Mouse (Mus musculus) limb, embryonic 12.5 days (tissue): ENCODE results near the gene Umad1. TPM values are rescaled to one million over a fixed set of nuclear protein-coding genes. Genes with fewer than 3 reads are reported as not detected.
A peak's percentile ranks its signal among the peaks of the same experiment; 100 is the strongest.

Source experiments
- ATAC-seq: fragments of 200-750 bp; cut with Nextera tagmentation; 2 replicates; pipeline ENCODE4 v1.8.0; 2017; ENCODE audit warnings: low read depth, moderate TSS enrichment; ENCODE audit not compliant: insufficient number of reproducible peaks, insufficient read depth, low FRiP score, low TSS enrichment
- H3K27ac ChIP-seq: fragments of 300-500 bp; sonication (generic); 2 replicates; pipeline ENCODE4 v1.5.1; 2016; ENCODE audit warnings: mild to moderate bottlenecking, moderate library complexity
- H3K27me3 ChIP-seq: fragments of 300-500 bp; sonication (generic); 2 replicates; pipeline ENCODE4 v1.6.1; 2016; ENCODE audit warnings: mild to moderate bottlenecking, moderate library complexity
- H3K36me3 ChIP-seq: fragments of 300-500 bp; sonication (generic); 2 replicates; pipeline ENCODE4 v1.6.1; 2016; ENCODE audit warnings: mild to moderate bottlenecking, moderate library complexity
- H3K4me1 ChIP-seq: fragments of 300-500 bp; sonication (generic); replicated peaks from 2 replicates; pipeline ENCODE4 v1.6.1; 2016
- H3K4me2 ChIP-seq: fragments of 300-500 bp; sonication (generic); 2 replicates; pipeline ENCODE4 v1.6.1; 2016; ENCODE audit warnings: mild to moderate bottlenecking, moderate library complexity
- H3K4me3 ChIP-seq: fragments of 300-500 bp; sonication (generic); replicated peaks from 2 replicates; pipeline ENCODE4 v1.5.1; 2016; ENCODE audit warnings: mild to moderate bottlenecking
- H3K9ac ChIP-seq: fragments of 300-500 bp; sonication (generic); replicated peaks from 2 replicates; pipeline ENCODE4 v1.6.1; 2016; ENCODE audit warnings: mild to moderate bottlenecking, moderate library complexity
- H3K9me3 ChIP-seq: fragments of 300-500 bp; sonication (generic); 2 replicates; pipeline ENCODE4 v1.6.1; 2016; ENCODE audit warnings: mild to moderate bottlenecking, moderate library complexity
- WGBS: fragments of 180-500 bp; shearing (Covaris S2); methylation state at CpG from one replicate; pipeline ENCODE4 v1.1.7; 2016; 5-methylcytosine and 5-hydroxymethylcytosine counted together
- polyA plus RNA-seq: library from polyadenylated mRNA; unstranded; fragments of >200 nt; fragmentation: Nextera tagmentation; extraction: Ambion mirVana; gene quantifications from 2 replicates; pipeline ENCODE4 v1.2.1, GENCODE M21; 2016

The Umad1 gene
- polyA plus RNA-seq, 1 experiment from 2014 or later: 16.7 TPM

DNA sequence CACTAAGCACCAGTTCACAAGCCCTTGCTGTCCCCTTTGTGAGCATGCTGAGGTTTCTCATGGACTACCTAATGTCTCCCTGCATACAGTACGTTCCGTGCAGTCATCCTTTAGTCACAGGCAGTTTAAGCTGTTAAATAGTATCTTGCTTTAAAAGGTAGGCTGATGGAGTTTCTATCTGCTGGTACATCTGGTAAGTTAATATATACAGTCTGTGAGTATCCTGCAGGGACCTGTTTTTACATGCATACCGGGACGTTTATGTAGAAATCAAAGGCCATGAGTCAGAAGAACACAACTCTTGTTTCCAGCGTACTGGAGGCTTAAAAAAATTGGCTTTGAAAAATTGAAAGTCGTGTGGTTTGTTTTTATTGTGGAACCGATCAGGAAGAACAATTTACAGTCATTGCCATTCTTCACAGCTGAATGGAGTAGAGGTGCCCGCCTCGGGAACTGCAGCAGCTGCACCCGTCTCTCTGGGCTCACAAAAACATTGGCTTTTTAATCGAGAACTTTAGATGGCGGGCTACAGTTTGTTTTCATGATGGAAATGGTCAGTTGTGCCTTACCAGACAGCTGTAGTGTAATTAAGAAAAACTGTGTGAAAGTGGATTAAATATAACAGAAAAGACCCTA, 93.6 kb downstream of the Umad1 start:
- Histone ChIP-seq H3K4me2 (peak overlapping the region; percentile 30; the same call in 1 of the 2 replicates), H3K27ac (peak overlapping the region; percentile 86), H3K27me3 (no peaks in the 10 kb centered on the region), H3K9ac (no peak overlapping the region), H3K9me3 (no peaks in the 10 kb centered on the region), H3K4me1 (peaks cover 54% of the 10 kb centered on the region), H3K36me3 (no peaks in the 10 kb centered on the region), H3K4me3 (no peak overlapping the region)
- peak; percentile 83 for ATAC-seq
- WGBS: 20% methylated on average over 12 of the region's 12 CpGs

DNA sequence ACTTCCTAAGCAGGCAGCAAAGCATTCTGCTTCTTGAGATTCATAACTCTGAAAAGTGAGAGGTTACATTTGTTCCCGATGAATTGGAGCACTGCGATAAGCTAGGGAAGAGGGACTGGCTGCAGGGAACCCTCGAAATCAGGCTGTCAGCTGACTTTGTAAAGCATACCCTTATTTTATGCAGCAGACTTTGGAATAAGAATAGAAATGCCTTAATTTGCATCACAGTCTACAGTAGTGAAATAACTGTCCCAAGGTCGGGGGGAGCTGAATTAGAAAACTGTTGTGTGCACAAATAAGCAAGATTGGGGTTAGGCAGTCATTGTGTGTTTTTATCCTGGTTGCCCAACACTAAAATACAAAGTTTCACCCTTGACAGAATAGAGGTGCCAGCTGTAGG, 94.4 kb downstream of the Umad1 start:
- ATAC-seq: no peak
- Histone ChIP-seq H3K4me1 (peaks cover 54% of the 10 kb centered on the region), H3K9ac (no peak overlapping the region), H3K36me3 (no peaks in the 10 kb centered on the region), H3K27me3 (no peaks in the 10 kb centered on the region), H3K27ac (peak overlapping the region; percentile 86), H3K4me2 (peak overlapping the region; percentile 30; the same call in 1 of the 2 replicates), H3K9me3 (no peaks in the 10 kb centered on the region), H3K4me3 (no peak overlapping the region)
- WGBS: 80% methylated on average over 4 of the region's 4 CpGs

DNA sequence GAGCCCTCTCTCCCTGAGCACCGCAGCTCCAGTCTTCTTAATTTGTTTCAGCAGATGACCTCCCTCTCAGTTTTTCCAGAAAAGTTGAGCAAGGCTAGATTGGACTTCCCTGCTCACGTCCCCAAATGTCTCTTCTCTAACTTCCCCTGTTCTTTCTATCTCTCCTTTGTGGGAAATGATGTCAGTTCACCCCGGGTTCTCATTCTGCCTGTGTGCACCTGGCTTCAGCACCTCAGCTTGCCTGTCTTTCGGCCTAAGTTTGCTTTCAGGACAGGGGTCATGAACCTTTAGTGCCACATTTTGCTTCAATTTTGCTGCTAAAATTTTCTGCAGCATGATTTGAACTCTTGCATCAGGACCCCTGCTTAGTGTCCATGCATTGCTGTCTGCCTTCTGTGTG, 95.8 kb downstream of the Umad1 start:
- Histone ChIP-seq H3K27ac (no peak overlapping the region), H3K4me2 (no peak overlapping the region), H3K9me3 (no peaks in the 10 kb centered on the region), H3K4me3 (no peak overlapping the region), H3K9ac (no peak overlapping the region; the same call in 1 of the 2 replicates), H3K4me1 (peaks cover 47% of the 10 kb centered on the region), H3K27me3 (no peaks in the 10 kb centered on the region), H3K36me3 (no peaks in the 10 kb centered on the region)
- no peak for ATAC-seq
- WGBS: 83% methylated on average over 4 of the region's 4 CpGs

DNA sequence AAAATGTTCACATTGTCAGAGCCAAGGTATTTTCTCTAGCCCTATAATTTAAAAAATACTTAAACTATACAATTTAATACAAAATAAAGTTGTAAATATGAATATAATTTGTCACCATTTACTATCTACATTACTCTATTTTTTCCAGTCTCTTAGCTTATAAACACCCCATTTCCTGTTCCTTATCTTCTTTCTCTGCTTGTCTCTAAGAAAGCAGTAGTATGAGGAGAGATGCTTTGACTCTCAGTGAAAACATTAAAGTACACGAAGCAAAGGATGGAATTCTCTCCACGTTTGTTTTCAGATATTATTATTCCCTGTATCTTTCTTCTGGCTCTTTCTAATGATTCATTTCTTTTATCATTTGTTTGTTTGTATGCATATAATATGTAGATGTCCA, 99.1 kb downstream of the Umad1 start:
- Histone ChIP-seq H3K4me1 (peaks cover 18% of the 10 kb centered on the region), H3K9me3 (no peaks in the 10 kb centered on the region), H3K27ac (no peak overlapping the region), H3K27me3 (no peaks in the 10 kb centered on the region), H3K36me3 (no peaks in the 10 kb centered on the region), H3K9ac (no peak overlapping the region), H3K4me3 (no peak overlapping the region), H3K4me2 (no peak overlapping the region)
- WGBS: 80% methylated on average over 2 of the region's 2 CpGs
- ATAC-seq: no peak

DNA sequence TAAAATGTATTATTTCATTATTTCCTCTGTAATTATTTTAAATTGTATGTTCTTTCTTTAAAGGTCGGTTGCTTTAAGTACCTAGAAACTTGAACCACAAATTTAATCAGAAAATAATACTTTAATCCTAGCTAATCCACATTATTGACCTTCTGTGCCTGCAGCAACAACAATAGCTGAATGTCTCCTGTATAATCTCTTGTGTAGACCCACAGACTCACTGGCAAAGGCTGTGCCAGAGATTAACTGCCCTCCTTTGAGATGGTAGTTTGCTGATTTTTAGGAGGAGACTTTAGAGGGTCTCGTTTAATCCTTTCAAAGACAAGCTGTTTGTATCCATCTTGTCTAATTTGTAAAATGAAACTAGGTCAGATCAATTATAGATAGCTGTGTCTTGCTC, 99.7 kb downstream of the Umad1 start:
- Histone ChIP-seq H3K9ac (no peak overlapping the region), H3K4me3 (no peak overlapping the region), H3K36me3 (no peaks in the 10 kb centered on the region), H3K27ac (no peak overlapping the region), H3K9me3 (no peaks in the 10 kb centered on the region), H3K4me1 (peaks cover 13% of the 10 kb centered on the region), H3K4me2 (no peak overlapping the region), H3K27me3 (no peaks in the 10 kb centered on the region)
- no peak for ATAC-seq
- 64% methylated on average over 2 of the region's 2 CpGs for WGBS

DNA sequence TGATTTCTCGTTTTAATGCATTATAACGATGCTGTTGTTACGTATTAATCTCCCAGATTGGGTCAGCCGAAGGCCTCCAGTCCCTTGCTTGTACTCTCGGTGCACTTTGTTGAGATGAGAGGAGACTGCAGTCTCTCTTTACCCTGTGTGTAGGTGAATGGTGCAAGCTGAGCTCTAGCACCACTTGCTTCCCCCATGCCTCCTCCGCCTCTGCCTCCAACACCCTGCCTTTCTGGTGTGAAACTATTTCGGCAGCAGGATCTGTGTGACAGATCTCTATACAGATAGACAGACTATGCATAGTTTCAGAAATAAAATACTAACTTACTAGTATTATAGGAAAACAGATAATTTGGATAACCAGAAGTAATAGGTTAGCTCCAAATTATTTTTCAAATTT, 101.7 kb downstream of the Umad1 start:
- H3K27me3 ChIP-seq: no peaks in the 10 kb centered on the region
- H3K27ac ChIP-seq: no peak overlapping the region
- H3K9me3 ChIP-seq: 0 out of 2 replicates have a peak, but pooled peaks cover 4% of the 10 kb centered on the region
- H3K4me3 ChIP-seq: no peak overlapping the region
- no peak for ATAC-seq
- no peak overlapping the region for H3K4me2 ChIP-seq
- no peak overlapping the region for H3K9ac ChIP-seq
- no peaks in the 10 kb centered on the region for H3K36me3 ChIP-seq
- WGBS: 86% methylated on average over 7 of the region's 7 CpGs
- H3K4me1 ChIP-seq: no peaks in the 10 kb centered on the region

DNA sequence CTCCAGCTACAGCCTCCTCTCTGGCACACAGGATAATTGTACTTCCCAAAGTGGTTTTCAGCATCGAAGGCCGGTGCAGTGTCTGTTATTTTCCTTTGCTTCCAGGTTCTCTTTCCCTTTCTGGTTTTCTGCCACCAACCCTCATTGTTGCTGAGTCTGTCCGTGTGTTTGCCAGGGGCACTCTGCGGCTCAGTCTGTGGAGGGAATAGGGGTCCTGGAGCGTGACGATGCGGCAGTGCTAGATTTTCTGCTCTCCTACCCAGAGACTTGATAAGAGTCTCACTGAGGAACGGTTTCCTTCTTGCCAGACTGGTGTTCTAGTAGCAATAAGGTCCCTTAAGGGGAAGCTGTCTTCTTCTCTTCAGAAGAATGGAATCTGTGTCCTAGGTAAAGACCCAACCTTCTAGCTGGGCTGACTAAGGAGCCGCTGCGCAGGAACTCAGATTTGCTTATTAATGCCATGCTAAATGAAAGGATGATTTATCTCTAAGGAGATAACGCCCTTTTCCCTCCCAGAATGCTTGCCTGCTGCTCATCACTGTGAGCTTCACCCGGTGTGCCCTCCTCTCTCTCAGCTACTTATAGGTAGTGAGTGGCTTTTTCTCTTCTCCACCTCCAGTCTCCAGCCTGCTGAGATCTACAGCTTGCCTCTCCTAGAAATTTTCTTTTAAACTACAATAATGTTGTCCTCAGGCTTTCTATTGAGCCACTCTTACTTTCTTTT, 105.1 kb downstream of the Umad1 start:
- Histone ChIP-seq H3K9me3 (0 out of 2 replicates have a peak, but pooled peaks cover 4% of the 10 kb centered on the region), H3K4me2 (no peak overlapping the region), H3K4me3 (no peak overlapping the region), H3K4me1 (no peaks in the 10 kb centered on the region), H3K36me3 (no peaks in the 10 kb centered on the region), H3K27me3 (no peaks in the 10 kb centered on the region), H3K9ac (no peak overlapping the region), H3K27ac (no peak overlapping the region)
- WGBS: 82% methylated on average over 12 of the region's 12 CpGs
- no peak for ATAC-seq

DNA sequence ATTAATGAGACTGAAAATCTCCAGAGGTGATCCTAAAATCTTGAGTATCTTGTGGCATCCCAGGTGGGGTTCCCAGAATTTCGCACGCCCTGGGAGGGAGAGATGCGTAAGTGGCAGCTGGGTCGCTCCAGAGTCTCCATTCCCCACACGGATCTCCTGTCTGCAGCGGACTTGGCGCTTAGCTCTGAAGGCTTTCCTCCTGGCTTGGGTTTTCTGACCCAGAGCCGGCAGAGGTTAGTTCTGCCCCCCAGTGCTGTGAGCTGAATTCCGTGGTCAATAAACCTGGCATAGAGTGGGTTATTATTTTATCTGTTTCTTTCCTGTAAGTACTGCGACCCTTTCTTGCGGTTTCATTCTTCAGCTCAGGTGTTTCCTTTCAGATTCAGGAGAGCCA, 105.7 kb downstream of the Umad1 start:
- no peak for ATAC-seq
- H3K9ac ChIP-seq: no peak overlapping the region
- no peaks in the 10 kb centered on the region for H3K4me1 ChIP-seq
- no peaks in the 10 kb centered on the region for H3K27me3 ChIP-seq
- H3K4me2 ChIP-seq: no peak overlapping the region
- no peak overlapping the region for H3K4me3 ChIP-seq
- 87% methylated on average over 11 of the region's 11 CpGs for WGBS
- H3K9me3 ChIP-seq: 0 out of 2 replicates have a peak, but pooled peaks cover 4% of the 10 kb centered on the region
- no peaks in the 10 kb centered on the region for H3K36me3 ChIP-seq
- no peak overlapping the region for H3K27ac ChIP-seq

DNA sequence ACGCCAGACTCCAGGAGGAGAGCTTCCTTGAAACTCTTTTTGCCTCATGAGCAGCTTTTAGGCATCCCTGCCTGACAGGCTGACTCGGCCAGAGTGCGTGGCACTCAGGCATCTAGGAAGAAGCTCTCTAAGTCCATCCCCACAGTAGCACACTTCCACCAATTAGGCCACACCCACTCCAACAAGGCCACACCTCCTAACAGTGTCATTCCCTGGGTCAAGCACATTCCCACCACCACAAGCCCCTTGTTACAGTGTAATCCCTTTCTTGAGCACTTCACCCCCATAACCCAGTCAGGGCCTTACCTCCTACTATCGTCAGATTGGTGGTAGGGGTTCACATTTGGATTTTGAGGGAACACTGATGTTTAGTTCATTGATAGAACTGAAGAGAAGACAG, 108.6 kb downstream of the Umad1 start:
- Histone ChIP-seq H3K27ac (no peak overlapping the region), H3K27me3 (no peaks in the 10 kb centered on the region), H3K9me3 (0 out of 2 replicates have a peak, but pooled peaks cover 4% of the 10 kb centered on the region), H3K4me1 (no peaks in the 10 kb centered on the region), H3K36me3 (no peaks in the 10 kb centered on the region), H3K4me2 (no peak overlapping the region), H3K9ac (no peak overlapping the region), H3K4me3 (no peak overlapping the region)
- no peak for ATAC-seq
- 92% methylated on average over 4 of the region's 4 CpGs for WGBS

DNA sequence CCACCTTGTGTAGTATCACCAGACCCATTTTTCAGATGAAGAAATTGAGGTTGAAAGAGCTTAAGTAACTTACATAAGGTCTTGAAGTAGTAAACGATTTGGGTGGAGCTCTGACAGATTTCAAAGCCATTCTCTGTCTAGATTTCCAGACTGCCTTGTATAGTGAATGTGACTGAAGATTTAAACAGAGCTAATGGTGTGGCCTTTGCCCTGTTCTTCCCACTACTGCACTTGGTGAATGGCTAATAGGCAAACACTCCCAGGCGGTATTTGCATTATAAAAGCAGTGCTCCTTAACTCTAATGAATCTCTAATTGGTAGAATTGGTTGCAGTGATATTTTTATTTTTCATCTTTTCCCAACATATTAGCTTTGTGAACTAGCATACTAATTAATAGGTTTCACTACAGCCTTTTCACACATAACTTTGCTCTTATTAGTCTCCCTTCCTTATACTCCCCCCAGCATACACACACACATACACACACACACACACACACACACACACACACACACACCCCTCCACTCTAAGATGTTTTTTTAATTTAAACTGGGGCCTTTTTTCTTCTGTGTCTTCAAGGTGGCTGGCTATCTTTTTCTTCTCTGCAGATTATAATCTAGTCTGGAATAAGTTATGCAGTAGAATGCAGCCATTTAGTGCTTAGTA, 109.2 kb downstream of the Umad1 start:
- H3K9ac ChIP-seq: no peak overlapping the region
- no peak overlapping the region for H3K4me2 ChIP-seq
- no peaks in the 10 kb centered on the region for H3K27me3 ChIP-seq
- 75% methylated on average over 2 of the region's 2 CpGs for WGBS
- ATAC-seq: no peak
- H3K27ac ChIP-seq: no peak overlapping the region
- no peak overlapping the region for H3K4me3 ChIP-seq
- 0 out of 2 replicates have a peak, but pooled peaks cover 4% of the 10 kb centered on the region for H3K9me3 ChIP-seq
- no peaks in the 10 kb centered on the region for H3K4me1 ChIP-seq
- no peaks in the 10 kb centered on the region for H3K36me3 ChIP-seq

DNA sequence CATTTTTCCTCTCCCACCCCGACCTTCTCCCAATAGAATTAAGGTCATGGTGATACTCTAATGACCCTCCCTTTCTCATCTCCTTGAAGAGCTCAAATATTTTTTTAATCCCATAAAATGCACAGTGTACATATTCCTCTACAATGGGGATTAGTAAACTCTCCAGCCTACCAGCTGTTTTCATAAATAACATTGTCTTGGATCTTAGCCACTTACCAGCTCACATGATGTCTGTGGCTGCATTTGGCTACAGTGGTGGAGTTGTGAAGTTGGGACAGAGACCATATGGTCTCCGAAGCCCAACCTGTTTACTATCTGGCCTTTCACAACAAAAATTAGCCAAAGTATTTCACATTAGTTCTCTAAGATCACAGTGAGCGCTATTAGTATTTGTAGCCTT, 111.5 kb downstream of the Umad1 start:
- H3K9ac ChIP-seq: no peak overlapping the region
- no peaks in the 10 kb centered on the region for H3K4me1 ChIP-seq
- no peaks in the 10 kb centered on the region for H3K36me3 ChIP-seq
- no peaks in the 10 kb centered on the region for H3K27me3 ChIP-seq
- 81% methylated on average over 3 of the region's 3 CpGs for WGBS
- H3K27ac ChIP-seq: no peak overlapping the region
- no peak for ATAC-seq
- 0 out of 2 replicates have a peak, but pooled peaks cover under 1% of the 10 kb centered on the region for H3K9me3 ChIP-seq
- H3K4me3 ChIP-seq: no peak overlapping the region
- H3K4me2 ChIP-seq: no peak overlapping the region
